Mouse (Mus musculus): ENCODE results near the gene Spsb1.

Spsb1 gene

DNA sequence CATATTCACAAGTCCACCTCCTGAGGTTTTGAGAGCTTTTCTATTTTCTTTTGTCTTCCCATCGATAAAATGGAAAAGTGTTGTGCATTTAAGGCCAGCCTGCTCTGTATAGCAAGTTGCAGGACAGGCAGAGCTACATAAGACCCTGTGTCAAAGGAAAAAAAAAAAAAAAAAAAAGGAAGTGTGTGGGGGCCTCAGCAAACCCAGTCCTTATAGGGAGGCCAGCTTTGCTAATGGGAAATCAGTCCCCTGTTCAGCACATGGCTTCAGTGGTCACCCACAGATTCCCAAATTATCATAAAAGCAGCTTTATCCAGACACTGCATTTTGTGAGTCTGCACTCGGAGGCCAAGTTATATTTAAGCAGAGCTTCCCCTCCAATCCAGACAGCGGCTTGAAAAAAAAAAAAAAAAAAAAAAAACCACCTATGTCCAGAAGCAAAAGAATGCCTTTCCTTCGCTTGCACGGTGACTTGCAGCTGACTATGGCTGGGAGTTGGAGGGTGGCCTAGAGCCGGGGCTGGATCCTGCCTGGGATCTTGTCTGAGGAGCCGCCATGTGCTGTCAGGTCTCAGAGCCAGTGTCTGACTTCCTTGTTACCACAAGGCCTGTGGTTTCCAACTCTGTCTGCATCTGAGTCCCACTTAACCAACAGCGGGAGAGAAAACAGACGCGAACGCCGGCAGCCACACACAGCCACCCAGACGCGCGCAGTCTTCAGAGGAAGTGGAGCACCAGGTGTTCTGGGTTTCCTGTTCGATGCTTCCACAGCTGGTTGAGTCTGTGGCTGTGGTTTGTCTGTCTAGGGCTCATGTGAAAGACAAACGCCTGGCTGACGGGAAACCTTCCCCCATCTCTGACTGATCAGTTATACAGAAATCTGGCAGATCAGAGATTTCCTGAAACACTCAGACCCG lies 98.7 kb downstream of the Spsb1 start:
- DNase-seq (ENCODE audit: low spot score in 2 of 2), result peak in 1 of 2 experiments; percentile 56

DNA sequence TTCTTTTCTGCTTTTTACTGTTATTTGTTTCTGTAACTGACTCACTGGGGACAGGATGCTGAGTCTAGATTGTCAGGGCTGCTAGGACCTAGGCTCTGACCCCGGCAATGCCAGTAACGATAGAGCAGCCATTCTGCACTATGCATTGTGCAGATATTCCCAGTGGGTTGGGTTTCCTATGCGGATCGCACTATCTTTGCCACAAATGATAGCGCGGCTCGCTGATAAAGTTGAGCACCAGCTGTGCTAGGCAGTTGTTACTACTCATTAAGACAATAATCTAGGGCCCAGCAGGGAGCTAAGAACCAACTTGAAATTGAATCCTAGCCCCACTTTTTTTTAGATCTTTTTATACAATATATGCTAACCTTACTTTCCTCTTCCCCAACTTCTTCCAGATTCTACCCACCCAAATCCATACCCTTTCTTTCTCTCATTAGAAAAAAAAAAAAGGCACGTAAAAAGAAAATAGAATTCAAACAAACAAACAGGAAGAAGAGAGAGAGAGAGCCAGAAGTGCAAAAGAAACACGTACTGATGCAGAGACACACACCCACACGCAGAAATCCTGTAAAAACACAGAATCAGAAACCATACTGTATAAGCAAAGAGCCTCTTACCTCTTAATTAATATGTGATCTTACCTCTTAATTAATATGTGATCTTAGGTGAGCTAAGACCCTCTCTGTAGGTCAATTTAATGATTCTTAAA lies 99.5 kb downstream of the Spsb1 start:
- no peak for DNase-seq (ENCODE audit: low spot score in 2 of 2)

DNA sequence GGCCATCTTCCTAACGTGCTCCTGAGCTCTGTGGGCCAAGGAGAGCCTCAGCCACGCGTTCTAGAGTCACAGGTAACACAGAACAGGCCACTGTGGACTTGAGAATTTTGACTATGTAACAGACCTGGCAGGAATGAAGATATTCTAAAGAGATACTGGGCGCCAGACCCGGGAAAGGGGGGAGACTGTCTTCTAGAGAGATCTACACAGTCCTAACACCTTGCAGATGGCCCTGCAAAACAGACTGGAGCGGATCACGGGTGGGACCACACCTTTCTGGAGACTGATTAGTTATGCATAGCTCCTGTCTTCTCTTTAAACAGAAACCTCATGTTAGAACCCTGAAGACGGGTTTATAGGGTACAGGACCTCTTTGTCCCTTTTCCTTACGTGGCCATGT lies 100.1 kb downstream of the Spsb1 start:
- no peak for DNase-seq (ENCODE audit: low spot score in 2 of 2)

DNA sequence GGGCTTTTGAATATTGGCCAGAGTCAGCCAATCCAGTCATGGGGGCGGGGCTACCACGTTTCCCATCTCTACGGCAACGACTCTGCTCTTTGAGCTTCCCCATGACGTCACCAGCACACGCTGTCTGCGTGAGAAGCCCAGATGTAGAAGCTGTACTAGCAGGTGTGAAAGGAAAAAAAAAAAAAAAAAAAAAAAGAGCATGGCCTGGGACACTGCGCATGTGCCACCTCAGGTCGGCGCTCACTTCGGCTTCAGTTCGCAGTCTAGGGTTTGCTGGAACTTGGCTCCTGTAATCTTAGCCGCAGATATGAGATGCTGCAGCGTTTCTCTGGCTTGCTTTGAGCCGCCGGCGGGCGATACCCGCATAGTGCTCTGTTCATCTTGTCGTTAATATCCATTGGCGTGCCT lies 100.5 kb downstream of the Spsb1 start:
- peak in 1 of 2 experiments; percentile 49 for DNase-seq (ENCODE audit: low spot score in 2 of 2)

- no peak for DNase-seq (ENCODE audit: low spot score in 2 of 2)
Observed at GRCm38 (mm10) chr4:149853698-149854284, 101.1 kb downstream of the Spsb1 start.

DNA sequence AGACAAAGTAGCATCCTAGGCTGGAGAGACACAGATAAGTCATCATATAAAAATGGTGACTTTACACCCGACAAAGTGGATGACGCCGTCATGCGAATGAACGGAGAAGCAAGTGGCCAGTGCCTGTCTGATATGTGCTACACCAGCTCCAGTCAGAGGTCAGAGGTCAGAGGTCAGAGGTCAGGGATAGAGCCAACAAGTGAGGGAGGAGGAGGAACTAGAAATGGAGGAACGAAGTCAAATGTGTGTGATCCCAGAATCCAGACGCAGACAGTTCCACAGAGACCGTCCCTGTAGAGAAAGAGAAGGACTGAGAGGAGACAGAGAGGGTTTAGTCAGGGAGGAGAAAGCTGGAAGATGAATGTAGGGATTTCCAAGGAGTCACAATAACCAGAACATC lies 103.3 kb downstream of the Spsb1 start:
- no peak for DNase-seq (ENCODE audit: low spot score in 2 of 2)

- DNase-seq (ENCODE audit: low spot score in 2 of 2), result no peak
Observed at GRCm38 (mm10) chr4:149850674-149851073, 104.2 kb downstream of the Spsb1 start.

GRCm38 (mm10) chr4:149850045-149850444 lies 104.8 kb downstream of the Spsb1 start:
- DNase-seq (ENCODE audit: low spot score in 2 of 2), result no peak

DNA sequence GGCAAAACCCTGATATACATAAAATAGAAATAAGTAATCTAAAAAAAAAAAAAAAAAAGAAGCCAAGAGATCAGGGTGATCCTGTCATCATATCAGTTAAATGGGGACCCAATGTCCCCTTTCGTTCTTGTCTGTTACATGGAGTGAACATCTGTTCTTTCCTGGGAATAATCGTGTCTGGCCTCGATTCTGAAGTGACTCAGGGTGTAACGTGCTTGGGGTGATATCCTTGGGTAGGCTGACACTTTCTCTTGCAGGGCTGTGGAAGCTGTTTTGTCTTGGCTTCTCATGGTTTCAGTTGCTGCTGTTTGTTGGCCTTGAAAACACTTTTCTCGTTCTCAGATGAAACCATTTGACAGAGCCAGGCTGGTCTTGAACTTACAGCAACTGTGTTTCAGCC lies 105.8 kb downstream of the Spsb1 start:
- no peak for DNase-seq (ENCODE audit: low spot score in 2 of 2)

GRCm38 (mm10) chr4:149846861-149847631 lies 107.8 kb downstream of the Spsb1 start:
- no peak for DNase-seq (ENCODE audit: low spot score in 2 of 2)

Measured in frontal cortex, postnatal 14 days (tissue).